Mouse (Mus musculus) frontal cortex, postnatal 25 days (tissue): ENCODE data around the gene Pgpep1l.

Experiments
- DNase-seq, 2 experiments: peaks; one replicate each; pipeline ENCODE4 v3.0.0; 2022; ENCODE audit warnings: low spot score in 2 of 2

The Pgpep1l gene

GRCm38 (mm10) chr7:68218879-68219278, 45.2 kb downstream of the Pgpep1l start:
- no peak for DNase-seq

GRCm38 (mm10) chr7:68215522-68216070, 48.4 kb downstream of the Pgpep1l start:
- DNase-seq, result no peak

GRCm38 (mm10) chr7:68213842-68214241, 50.2 kb downstream of the Pgpep1l start:
- no peak for DNase-seq

- no peak for DNase-seq
Measured at GRCm38 (mm10) chr7:68211883-68212282, 52.1 kb downstream of the Pgpep1l start.

GRCm38 (mm10) chr7:68210417-68210816, 53.6 kb downstream of the Pgpep1l start:
- no peak for DNase-seq

- DNase-seq, result no peak
Measured at GRCm38 (mm10) chr7:68209039-68209438, 55.0 kb downstream of the Pgpep1l start.

- no peak for DNase-seq
Measured at GRCm38 (mm10) chr7:68205776-68206427, 58.1 kb downstream of the Pgpep1l start.

GRCm38 (mm10) chr7:68199609-68200008, 64.4 kb downstream of the Pgpep1l start:
- DNase-seq, result no peak

GRCm38 (mm10) chr7:68193958-68194695, 69.9 kb downstream of the Pgpep1l start:
- DNase-seq, result no peak

GRCm38 (mm10) chr7:68189691-68190456, 74.2 kb downstream of the Pgpep1l start:
- no peak for DNase-seq

- DNase-seq, result no peak
Measured at GRCm38 (mm10) chr7:68189211-68189610, 74.8 kb downstream of the Pgpep1l start.
